Mouse (Mus musculus): ENCODE results near the gene Asphd2.

DNA sequence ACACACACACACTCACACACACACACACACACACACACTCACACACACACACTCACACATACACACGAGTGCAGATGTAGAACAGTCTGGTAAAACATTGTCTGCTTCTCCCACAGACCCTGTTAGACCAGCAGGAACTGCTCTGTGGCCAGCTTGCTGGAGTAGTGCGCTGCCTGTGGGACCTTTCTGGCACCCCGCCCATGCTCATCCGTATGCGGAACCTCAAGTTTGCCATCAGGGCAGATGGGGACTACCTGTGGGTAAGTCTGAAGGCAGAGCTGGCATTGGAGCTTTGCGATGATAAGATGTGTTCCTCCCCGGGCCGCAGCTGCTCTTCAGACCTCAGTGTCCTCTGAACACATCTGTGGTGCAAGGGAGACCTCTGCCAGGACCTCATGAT lies 45.5 kb downstream of the Asphd2 start:
- TF ChIP-seq CTCF (IDR thresholded peaks at IDR 0.05; ENCODE audit: low read depth) (no peak), EP300 (IDR thresholded peaks at IDR 0.05; ENCODE audit: low read depth) (no peak)
